Mouse (Mus musculus) left cerebral cortex, adult 11 months (tissue): ENCODE measurements at regions not wholly inside any gene's neighbourhood (a gene's known extent, or its start where the extent isn't known, plus 50 kb on each side); places are given as distances from the start of the nearest gene placed in this dataset.

Experiments used
- DNase-seq: peaks from one replicate; pipeline ENCODE4 v3.0.0; 2022; ENCODE audit warnings: low spot score

- DNase-seq = peak; percentile 8
Measured at GRCm38 (mm10) chr5:50570701-50571100, 511.9 kb upstream of the Adgra3 start.

- no peak for DNase-seq
Measured at GRCm38 (mm10) chr5:50551125-50551524, 492.3 kb upstream of the Adgra3 start.

DNA sequence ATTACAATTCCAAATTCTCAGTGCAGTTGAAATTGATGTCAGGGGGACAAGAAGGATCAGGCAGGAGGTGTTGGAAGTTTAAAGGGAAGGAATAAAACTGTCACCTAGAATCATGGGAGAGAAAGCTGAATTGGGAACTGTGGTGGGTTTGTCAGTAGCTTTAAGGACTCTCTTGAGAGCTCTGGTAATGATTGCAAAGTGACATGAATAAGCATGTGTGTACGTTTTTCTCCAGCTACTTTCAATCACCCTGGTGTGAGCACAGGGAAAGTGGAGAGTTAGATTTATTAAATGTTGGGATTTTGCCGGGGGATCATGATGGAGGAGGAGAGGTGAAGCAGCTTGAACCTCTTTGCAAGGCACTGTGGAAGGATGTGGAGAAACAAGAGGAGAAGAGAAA is 453.7 kb upstream of the Adgra3 start:
- DNase-seq = no peak

GRCm38 (mm10) chr5:50509696-50510421 is 451.1 kb upstream of the Adgra3 start:
- no peak for DNase-seq

- DNase-seq = no peak
Measured at GRCm38 (mm10) chr5:50490223-50490622, 431.4 kb upstream of the Adgra3 start.

DNA sequence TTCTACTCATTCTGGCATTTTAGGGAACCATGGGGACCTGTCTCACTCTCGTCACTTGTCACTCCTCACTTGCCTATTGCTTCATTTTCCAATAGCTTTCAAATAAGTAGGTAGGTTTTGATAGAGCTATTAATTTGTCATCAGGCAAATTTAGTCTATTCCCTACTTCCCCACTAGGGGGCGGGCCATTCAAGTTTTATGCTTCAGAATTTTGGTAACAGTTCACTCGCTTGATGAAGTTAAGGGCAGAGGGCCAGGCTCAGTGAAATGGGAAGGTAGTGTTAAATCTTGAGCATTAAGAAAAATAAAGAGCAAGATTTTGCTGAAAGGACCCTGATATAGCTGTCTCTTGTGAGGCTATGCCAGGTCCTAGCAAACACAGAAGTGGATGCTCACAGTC is 418.2 kb upstream of the Adgra3 start:
- DNase-seq = peak; percentile 29

DNA sequence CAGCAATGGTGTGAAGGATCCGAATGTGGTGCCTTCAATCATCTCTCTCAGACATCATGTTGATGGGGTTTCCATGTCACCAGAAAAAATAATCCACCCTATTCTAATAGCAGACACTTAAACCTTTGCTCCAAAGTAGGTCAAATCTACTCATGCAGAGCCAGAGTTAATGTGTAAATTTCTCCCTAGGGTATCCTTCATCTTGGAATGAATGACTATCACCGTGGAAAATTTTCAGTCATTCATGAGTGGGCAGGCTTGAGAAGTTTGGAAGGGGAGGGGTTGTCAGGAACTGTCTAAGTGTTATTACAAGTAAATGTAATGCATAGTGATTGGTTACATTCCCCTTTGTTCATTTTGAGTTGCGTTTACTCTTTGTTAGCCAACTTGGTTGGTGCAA is 402.7 kb upstream of the Adgra3 start:
- no peak for DNase-seq

GRCm38 (mm10) chr5:50457621-50458020 is 398.8 kb upstream of the Adgra3 start:
- peak; percentile 18 for DNase-seq

GRCm38 (mm10) chr5:50454387-50454786 is 395.6 kb upstream of the Adgra3 start:
- DNase-seq = no peak

- no peak for DNase-seq
Measured at GRCm38 (mm10) chr5:50406923-50407322, 348.1 kb upstream of the Adgra3 start.

GRCm38 (mm10) chr5:50406520-50406919 is 347.7 kb upstream of the Adgra3 start:
- no peak for DNase-seq
